Mouse (Mus musculus) monocyte, adult 5-6 weeks (primary cell): ENCODE measurements around the gene Irf1. TPM values are rescaled to one million over a fixed set of nuclear protein-coding genes. Genes with fewer than 3 reads are reported as not detected.

Source experiments
- total RNA-seq: library from RNA; stranded (forward); fragments of 200-1000, 200-491, 200-594 nt; gene quantifications from 3 replicates; pipeline ENCODE4 v1.2.3, GENCODE M21; 2017

Irf1 gene
- total RNA-seq, 1 experiment from 2014 or later, result 378 TPM

Other genes starting within 250 kb of the Irf1 start
- gene Kif3a, start 202.6 kb upstream of the Irf1 start, total RNA-seq, result 2.8 to 6.1 TPM (median 3.6 TPM) in 3 replicates
- gene Il4, start 151.3 kb upstream of the Irf1 start, total RNA-seq, result 2.8 to 29.9 TPM (median 19.5 TPM) in 3 replicates
- 0.29 to 2.5 TPM in 2 of 3 replicates, not detected in the other for gene Il13, start 135.3 kb upstream of the Irf1 start, total RNA-seq
- 27.8 to 53.5 TPM (median 45.6 TPM) in 3 replicates for gene Rad50, start 62.7 kb upstream of the Irf1 start, total RNA-seq
- gene Il5, start 49.2 kb upstream of the Irf1 start, total RNA-seq, result not detected in 3 replicates
- 0.68 TPM in 1 of 3 replicates, not detected in the others for gene Gm17334, start 3.2 kb downstream of the Irf1 start, total RNA-seq
- gene Gm12216, start 89.2 kb downstream of the Irf1 start, total RNA-seq, result 5.5 to 14.4 TPM (median 10.2 TPM) in 3 replicates
- 5.3 to 12.8 TPM (median 8.5 TPM) in 3 replicates for gene Slc22a5, start 121.6 kb downstream of the Irf1 start, total RNA-seq
- gene Slc22a21, start 210.3 kb downstream of the Irf1 start, total RNA-seq, result 1.5 to 3.7 TPM (median 3.6 TPM) in 3 replicates